In genomic region chr14:25323542-25324484, GRCm38 (mm10) we compare ENCODE assay signal across 15 mouse cellular contexts.
DNase-seq lines count a peak whose midpoint lies in the region; ATAC-seq lines count a peak whose summit lies in the region.
"Had no signal": no experiment of that assay in that cellular context is flagged by ENCODE, and none has a peak within 500 bp of the region (broad histone marks: within the 10 kb centered on the region; RNA-seq: fewer than 3 reads in every experiment).

No protein-coding gene starts in this region.

- H3K27me3 ChIP-seq in megakaryocyte, embryonic 14.5 days (replicated peaks), result peaks cover 28% of the 10 kb centered on the region
- H3K27me3 ChIP-seq in embryonic facial prominence, embryonic 14.5 days (replicated peaks; ENCODE audit: control insufficient read depth, insufficient read depth, low read length), result no peaks in the 10 kb centered on the region
- no peaks in the 10 kb centered on the region for H3K27me3 ChIP-seq in intestine, embryonic 16.5 days (replicated peaks; ENCODE audit: control insufficient read depth, insufficient read depth, low read length)
- no peaks in the 10 kb centered on the region for H3K27me3 ChIP-seq in neural tube, embryonic 15.5 days (replicated peaks)
- peaks cover 34% of the 10 kb centered on the region for H3K27me3 ChIP-seq in heart, embryonic 10.5 days (ENCODE audit: insufficient read depth, poor library complexity, severe bottlenecking)

- no peaks in the 10 kb centered on the region for H3K36me3 ChIP-seq in megakaryocyte, embryonic 14.5 days (replicated peaks; ENCODE audit: low read length)
- H3K36me3 ChIP-seq in embryonic facial prominence, embryonic 14.5 days (ENCODE audit: control insufficient read depth, insufficient read depth, low read length), result no peaks in the 10 kb centered on the region
- H3K36me3 ChIP-seq in intestine, embryonic 16.5 days (ENCODE audit: control insufficient read depth, insufficient read depth, low read length), result no peaks in the 10 kb centered on the region
- H3K36me3 ChIP-seq in neural tube, embryonic 15.5 days, result no peaks in the 10 kb centered on the region
- H3K36me3 ChIP-seq in heart, embryonic 10.5 days, result no peaks in the 10 kb centered on the region

- H3K9ac ChIP-seq in embryonic facial prominence, embryonic 14.5 days (ENCODE audit: low read depth, low read length), result no peak overlapping the region
- H3K9ac ChIP-seq in intestine, embryonic 16.5 days (ENCODE audit: low read depth, low read length), result 0 out of 2 replicates have a peak overlapping the region, but pooled peaks have one; percentile 9
- H3K9ac ChIP-seq in neural tube, embryonic 15.5 days (replicated peaks), result no peak overlapping the region

- no peak overlapping the region for H3K27ac ChIP-seq in embryonic facial prominence, embryonic 14.5 days (replicated peaks; ENCODE audit: low read depth, low read length)
- H3K27ac ChIP-seq in intestine, embryonic 16.5 days (ENCODE audit: low read length), result no peak overlapping the region
- peak overlapping the region; percentile 37; the same call in 1 of the 2 replicates for H3K27ac ChIP-seq in neural tube, embryonic 15.5 days (replicated peaks)
- H3K27ac ChIP-seq in heart, embryonic 10.5 days, result no peak overlapping the region

- H3K4me2 ChIP-seq in embryonic facial prominence, embryonic 14.5 days (ENCODE audit: low read depth, low read length), result no peak overlapping the region
- no peak overlapping the region for H3K4me2 ChIP-seq in intestine, embryonic 16.5 days (ENCODE audit: low read depth, low read length)
- no peak overlapping the region for H3K4me2 ChIP-seq in neural tube, embryonic 15.5 days

- WGBS in embryonic facial prominence, embryonic 14.5 days, result 74% methylated on average over 6 of the region's 6 CpGs
- WGBS in intestine, embryonic 16.5 days, result 82% methylated on average over 6 of the region's 6 CpGs
- WGBS in neural tube, embryonic 15.5 days, result 84% methylated on average over 6 of the region's 6 CpGs
- WGBS in heart, embryonic 10.5 days, result 83% methylated on average over 6 of the region's 6 CpGs

- H3K4me1 ChIP-seq in megakaryocyte, embryonic 14.5 days, result peaks cover 9% of the 10 kb centered on the region; the same call in 1 of the 2 replicates
- peaks cover 15% of the 10 kb centered on the region for H3K4me1 ChIP-seq in embryonic facial prominence, embryonic 14.5 days (ENCODE audit: control insufficient read depth, insufficient read depth, low read length)
- peaks cover 3% of the 10 kb centered on the region; the same call in 1 of the 2 replicates for H3K4me1 ChIP-seq in intestine, embryonic 16.5 days (ENCODE audit: control insufficient read depth, insufficient read depth, low read length)
- H3K4me1 ChIP-seq in neural tube, embryonic 15.5 days, result peaks cover 34% of the 10 kb centered on the region
- peaks cover 28% of the 10 kb centered on the region for H3K4me1 ChIP-seq in heart, embryonic 10.5 days

- no peak for DNase-seq in embryonic facial prominence, embryonic 14.5 days (ENCODE audit: low spot score)
- no peak for DNase-seq in heart, embryonic 10.5 days (ENCODE audit: low spot score)
- no peak for DNase-seq in gastrocnemius, adult 18-20 months (ENCODE audit: low spot score)
- no peak for DNase-seq in adrenal gland, adult 8-10 months
- DNase-seq: heart, adult 11 months; kidney, adult 18-20 months; lung, adult 18-20 months; right cerebral cortex, postnatal 4 days; thymus, postnatal 14 days had no signal

- peak overlapping the region; percentile 44 for H3K4me3 ChIP-seq in megakaryocyte, embryonic 14.5 days (replicated peaks)
- no peak overlapping the region for H3K4me3 ChIP-seq in embryonic facial prominence, embryonic 14.5 days (ENCODE audit: low read depth, low read length)
- no peak overlapping the region for H3K4me3 ChIP-seq in intestine, embryonic 16.5 days (ENCODE audit: low read length)
- no peak overlapping the region for H3K4me3 ChIP-seq in neural tube, embryonic 15.5 days (replicated peaks)
- no peak overlapping the region for H3K4me3 ChIP-seq in heart, embryonic 10.5 days
- H3K4me3 ChIP-seq: myocyte had no signal

- ATAC-seq in megakaryocyte, adult 5-6 weeks (ENCODE audit: poor library complexity, severe bottlenecking), result no peak
- ATAC-seq in embryonic facial prominence, embryonic 14.5 days (ENCODE audit: low read depth), result 0 out of 2 replicates have a peak, but pooled peaks have one; percentile 34
- ATAC-seq in intestine, embryonic 16.5 days, result peak; percentile 34; the same call in 1 of the 2 replicates
- peak; percentile 42; the same call in 1 of the 2 replicates for ATAC-seq in neural tube, embryonic 15.5 days (ENCODE audit: low FRiP score)
- ATAC-seq: activated CD4-positive, CD25-positive, alpha-beta regulatory T cell, adult 4 months had no signal

- peaks cover 27% of the 10 kb centered on the region for H3K9me3 ChIP-seq in megakaryocyte, embryonic 14.5 days
- H3K9me3 ChIP-seq in embryonic facial prominence, embryonic 14.5 days (ENCODE audit: control insufficient read depth, low read length), result no peaks in the 10 kb centered on the region
- no peaks in the 10 kb centered on the region for H3K9me3 ChIP-seq in intestine, embryonic 16.5 days (ENCODE audit: control insufficient read depth, low read length)
- H3K9me3 ChIP-seq in neural tube, embryonic 15.5 days (replicated peaks), result no peaks in the 10 kb centered on the region
- H3K9me3 ChIP-seq in heart, embryonic 10.5 days, result no peaks in the 10 kb centered on the region
